Mouse (Mus musculus) erythroblast, embryonic 14.5 days (primary cell): ENCODE data around the gene Zdhhc7. TPM values are rescaled to one million over a fixed set of nuclear protein-coding genes. Genes with fewer than 3 reads are reported as not detected.

Experiments used
- H3K27me3 ChIP-seq: 2 replicates; pipeline ENCODE4 v1.6.1; 2012; ENCODE audit warnings: inconsistent platforms; ENCODE audit not compliant: control insufficient read depth
- H3K36me3 ChIP-seq: 2 replicates; pipeline ENCODE4 v1.6.1; 2012; ENCODE audit warnings: mild to moderate bottlenecking, inconsistent platforms; ENCODE audit not compliant: control insufficient read depth
- H3K4me1 ChIP-seq: 2 replicates; pipeline ENCODE4 v1.6.1; 2012; ENCODE audit warnings: inconsistent platforms; ENCODE audit not compliant: control insufficient read depth
- H3K4me3 ChIP-seq: replicated peaks from 2 replicates; pipeline ENCODE3; 2012; ENCODE audit warnings: moderate library complexity, mild to moderate bottlenecking, inconsistent platforms
- H3K9me3 ChIP-seq: 2 replicates; pipeline ENCODE4 v1.6.1; 2012; ENCODE audit warnings: low read length, inconsistent platforms, mixed read lengths; ENCODE audit not compliant: control insufficient read depth
- GATA1 ChIP-seq: IDR thresholded peaks from 2 replicates; pipeline ENCODE4 v1.6.1; 2012; ENCODE audit warnings: low read length, inconsistent platforms, mixed read lengths
- TAL1 ChIP-seq: IDR thresholded peaks from 3 replicates; pipeline ENCODE4 v1.6.1; 2012; ENCODE audit warnings: low read length, inconsistent platforms, mixed read lengths
- polyA plus RNA-seq: library from polyadenylated mRNA; stranded (reverse); fragments of >175 nt; gene quantifications from 2 replicates; pipeline ENCODE4 v1.2.3, GENCODE M21; 2012

The Zdhhc7 gene
- polyA plus RNA-seq, 1 experiment = 1.8 TPM

DNA sequence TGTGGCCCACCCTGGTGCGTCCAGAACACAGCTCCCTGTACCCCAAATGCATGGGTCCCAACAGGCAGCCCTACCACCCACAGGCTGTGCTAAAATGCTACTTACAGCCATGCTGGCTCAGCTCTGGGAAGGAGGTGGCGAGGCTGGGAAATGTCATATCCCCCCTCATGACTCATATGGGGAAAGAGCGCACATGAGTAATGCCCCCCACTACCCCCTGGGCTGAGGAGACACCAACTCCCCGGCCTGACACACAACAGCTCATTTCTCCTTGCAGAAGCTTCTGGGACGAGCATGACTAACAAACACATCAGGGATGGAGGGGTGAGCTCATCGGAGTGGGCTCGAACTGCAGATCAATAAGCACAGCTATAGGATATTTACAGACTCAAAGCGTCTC lies 35.7 kb downstream of the Zdhhc7 start:
- H3K27me3 ChIP-seq = no peaks in the 10 kb centered on the region; the same call in 1 of the 2 replicates
- peaks cover 2% of the 10 kb centered on the region; the same call in 1 of the 2 replicates for H3K9me3 ChIP-seq
- TF ChIP-seq TAL1 (no peak), GATA1 (no peak)
- no peak overlapping the region for H3K4me3 ChIP-seq
- H3K36me3 ChIP-seq = no peaks in the 10 kb centered on the region
- H3K4me1 ChIP-seq = no peaks in the 10 kb centered on the region

DNA sequence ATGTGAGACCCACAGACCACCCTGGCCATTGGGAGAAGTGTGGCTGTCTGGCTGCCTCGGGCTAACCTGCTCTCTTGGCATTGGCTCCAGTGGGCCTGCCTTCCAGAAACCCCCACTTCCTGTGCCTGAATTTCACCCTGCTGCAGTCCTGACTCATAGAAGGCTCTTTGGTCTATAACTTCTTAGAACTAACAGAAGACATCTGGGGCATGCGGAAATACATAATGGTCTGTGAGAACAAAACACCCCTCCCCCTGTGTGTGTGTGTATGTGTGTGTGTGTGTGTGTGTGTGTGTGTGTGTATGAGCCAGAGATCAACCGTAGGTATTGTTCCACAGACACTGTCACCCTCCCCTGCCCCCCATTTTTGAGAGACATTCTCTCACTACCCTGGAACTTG lies 38.0 kb downstream of the Zdhhc7 start:
- Histone ChIP-seq H3K4me3 (no peak overlapping the region), H3K9me3 (peaks cover 2% of the 10 kb centered on the region; the same call in 1 of the 2 replicates), H3K4me1 (no peaks in the 10 kb centered on the region), H3K36me3 (no peaks in the 10 kb centered on the region), H3K27me3 (no peaks in the 10 kb centered on the region)
- TF ChIP-seq TAL1 (no peak), GATA1 (no peak)

DNA sequence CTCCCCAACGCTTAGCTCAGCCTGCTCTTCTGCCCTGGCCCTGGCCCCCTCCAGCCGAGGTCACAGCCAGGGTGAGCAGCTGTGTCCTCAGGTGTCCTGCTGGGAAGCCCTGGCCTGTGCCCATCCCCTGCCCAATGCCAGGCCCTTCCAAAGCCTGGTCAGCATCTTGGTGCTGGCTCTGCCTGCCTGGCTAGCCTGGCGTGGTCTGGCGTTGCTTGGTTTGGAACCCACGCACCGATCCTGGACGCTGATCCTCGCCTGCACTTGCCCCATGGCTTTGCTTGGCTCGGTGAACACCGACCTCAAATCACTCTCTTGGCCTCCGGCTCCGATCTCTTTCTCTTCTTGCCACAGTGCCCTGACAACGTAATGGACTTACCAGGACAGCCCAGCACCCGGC lies 38.5 kb downstream of the Zdhhc7 start:
- H3K36me3 ChIP-seq = no peaks in the 10 kb centered on the region
- no peaks in the 10 kb centered on the region for H3K4me1 ChIP-seq
- no peaks in the 10 kb centered on the region for H3K27me3 ChIP-seq
- H3K9me3 ChIP-seq = peaks cover 2% of the 10 kb centered on the region; the same call in 1 of the 2 replicates
- TF ChIP-seq GATA1 = no peak
- TF ChIP-seq TAL1 = no peak
- no peak overlapping the region for H3K4me3 ChIP-seq

DNA sequence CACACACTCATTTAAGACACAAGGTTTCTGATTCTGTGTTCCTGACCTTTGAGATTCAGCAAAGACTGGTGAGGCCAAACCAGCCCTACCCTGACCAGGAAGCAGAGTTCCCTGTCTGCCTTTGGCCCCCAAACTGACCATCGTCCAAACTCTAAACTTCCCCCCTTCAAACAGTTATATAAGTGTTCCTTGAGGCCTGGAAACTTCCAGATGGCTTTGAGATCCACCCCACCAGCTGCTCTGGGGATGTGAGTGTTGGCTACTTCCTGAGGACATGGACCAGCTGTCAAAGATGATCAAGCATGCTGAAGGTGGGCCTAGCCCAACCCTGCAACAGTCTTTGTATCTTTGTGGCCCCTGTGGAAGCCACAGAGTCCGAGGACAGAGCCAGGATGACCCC lies 44.2 kb downstream of the Zdhhc7 start:
- Histone ChIP-seq H3K9me3 (peaks cover 13% of the 10 kb centered on the region), H3K4me3 (no peak overlapping the region), H3K27me3 (no peaks in the 10 kb centered on the region), H3K36me3 (no peaks in the 10 kb centered on the region), H3K4me1 (no peaks in the 10 kb centered on the region)
- TF ChIP-seq TAL1 (no peak), GATA1 (no peak)

DNA sequence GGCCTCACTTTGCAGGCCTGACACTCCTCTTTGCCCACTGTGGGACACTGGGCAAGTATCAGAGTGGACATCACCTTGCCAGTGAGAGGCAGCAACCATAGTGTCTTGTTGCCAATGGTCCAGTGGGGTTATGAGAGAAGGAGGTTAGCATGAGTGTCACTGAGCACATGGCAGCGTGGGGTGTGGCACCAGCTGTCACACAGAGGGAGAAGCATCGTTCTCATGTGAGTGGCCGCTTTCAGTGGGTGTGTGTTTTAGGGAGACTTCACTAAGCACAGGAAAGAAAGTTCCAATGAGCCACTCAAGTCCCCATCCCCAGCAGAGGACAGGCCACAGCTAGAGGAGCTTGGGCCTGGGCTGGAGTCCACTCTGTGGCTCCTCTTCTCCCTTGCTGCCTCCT lies 46.4 kb downstream of the Zdhhc7 start:
- TF ChIP-seq TAL1 (no peak), GATA1 (no peak)
- no peaks in the 10 kb centered on the region for H3K4me1 ChIP-seq
- no peak overlapping the region for H3K4me3 ChIP-seq
- no peaks in the 10 kb centered on the region for H3K36me3 ChIP-seq
- H3K27me3 ChIP-seq = peaks cover 11% of the 10 kb centered on the region
- H3K9me3 ChIP-seq = peaks cover 11% of the 10 kb centered on the region

DNA sequence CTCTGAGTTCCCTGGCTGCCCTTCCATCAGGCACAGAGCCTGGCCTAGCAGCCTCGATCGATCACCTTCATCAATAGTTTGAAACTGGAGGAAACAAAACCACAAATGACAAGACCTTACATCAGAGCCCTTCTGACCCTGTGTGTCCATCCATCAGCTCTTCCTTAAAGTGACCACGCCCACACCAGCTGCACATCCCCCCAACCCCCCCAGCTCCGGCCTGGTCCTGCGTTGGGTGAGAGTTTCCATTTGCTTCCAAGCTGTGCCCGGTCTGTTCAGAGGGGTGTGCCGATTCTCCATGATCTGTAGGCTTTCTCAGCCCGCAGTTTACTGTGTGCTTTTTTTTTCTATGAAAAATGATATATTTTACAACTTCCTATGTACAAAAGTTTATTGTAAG lies 49.0 kb downstream of the Zdhhc7 start:
- Histone ChIP-seq H3K27me3 (peaks cover 20% of the 10 kb centered on the region), H3K4me1 (no peaks in the 10 kb centered on the region), H3K36me3 (no peaks in the 10 kb centered on the region), H3K4me3 (no peak overlapping the region), H3K9me3 (peaks cover 10% of the 10 kb centered on the region)
- no peak for TF ChIP-seq TAL1
- TF ChIP-seq GATA1 = no peak

DNA sequence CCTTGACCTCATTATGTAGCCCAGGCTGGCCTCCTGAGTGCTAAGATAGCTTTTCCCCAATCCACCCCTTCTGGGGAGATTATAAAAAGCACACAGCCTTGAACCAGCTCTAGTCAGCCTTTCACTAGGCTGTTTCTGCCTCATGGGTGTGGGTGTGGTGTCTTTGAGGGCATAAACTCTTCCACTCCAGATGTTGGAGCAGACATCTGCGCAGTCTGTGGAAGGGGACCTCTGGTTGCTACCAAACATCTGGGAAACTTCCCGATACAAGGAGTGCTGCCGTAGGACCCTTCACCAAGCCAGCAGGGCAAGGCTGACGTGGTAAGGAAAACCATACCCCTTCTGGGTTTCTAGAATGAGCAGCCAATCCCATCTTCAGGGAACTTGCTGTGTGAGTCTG lies 49.4 kb downstream of the Zdhhc7 start:
- Histone ChIP-seq H3K9me3 (peaks cover 8% of the 10 kb centered on the region), H3K27me3 (peaks cover 20% of the 10 kb centered on the region), H3K36me3 (no peaks in the 10 kb centered on the region), H3K4me3 (no peak overlapping the region), H3K4me1 (no peaks in the 10 kb centered on the region)
- TF ChIP-seq TAL1 = no peak
- TF ChIP-seq GATA1 = no peak

DNA sequence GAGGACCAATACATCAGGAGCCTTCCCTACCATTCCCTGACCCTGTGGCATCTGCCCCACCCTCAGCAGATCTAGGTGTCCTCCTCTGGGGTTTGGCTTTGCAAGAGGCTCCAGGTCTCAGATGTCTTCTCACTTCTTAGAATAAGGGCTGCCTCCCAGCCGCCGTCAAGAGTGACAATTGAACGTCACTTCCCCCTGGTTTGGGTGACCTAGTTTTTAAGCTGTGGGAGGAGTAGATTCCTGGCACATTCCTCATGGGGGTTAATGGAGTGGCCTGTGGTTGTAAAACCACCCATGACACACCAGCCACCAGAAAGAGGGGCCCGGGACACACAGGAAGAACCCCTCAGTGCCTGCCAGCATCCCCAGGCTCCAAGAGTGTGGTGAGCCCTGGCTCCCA lies 50.3 kb downstream of the Zdhhc7 start:
- Histone ChIP-seq H3K4me3 (no peak overlapping the region), H3K27me3 (peaks cover 20% of the 10 kb centered on the region), H3K4me1 (no peaks in the 10 kb centered on the region), H3K9me3 (no peaks in the 10 kb centered on the region), H3K36me3 (no peaks in the 10 kb centered on the region)
- TF ChIP-seq TAL1 (no peak), GATA1 (no peak)

DNA sequence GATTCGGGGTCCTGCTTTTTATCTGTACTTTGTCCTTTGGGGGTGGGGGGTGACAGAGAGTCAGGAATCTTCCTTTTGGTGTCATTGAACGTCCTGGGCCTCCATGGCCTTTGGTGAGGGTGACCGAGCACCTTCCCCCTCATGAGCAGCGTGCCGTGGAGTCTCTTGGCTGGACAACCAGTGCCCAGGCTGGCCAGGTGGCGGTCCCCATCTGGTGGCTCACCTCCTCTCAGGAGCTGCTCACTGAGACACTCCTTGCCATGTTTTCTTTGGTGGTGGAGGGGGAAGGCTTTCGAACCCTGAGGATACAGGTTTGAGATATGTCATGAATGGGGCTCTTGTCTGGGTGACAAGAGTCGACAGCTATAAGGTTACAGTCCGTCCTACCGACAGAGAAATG lies 50.9 kb downstream of the Zdhhc7 start:
- Histone ChIP-seq H3K9me3 (no peaks in the 10 kb centered on the region), H3K4me1 (no peaks in the 10 kb centered on the region), H3K4me3 (no peak overlapping the region), H3K27me3 (peaks cover 20% of the 10 kb centered on the region), H3K36me3 (no peaks in the 10 kb centered on the region)
- no peak for TF ChIP-seq GATA1
- TF ChIP-seq TAL1 = no peak

DNA sequence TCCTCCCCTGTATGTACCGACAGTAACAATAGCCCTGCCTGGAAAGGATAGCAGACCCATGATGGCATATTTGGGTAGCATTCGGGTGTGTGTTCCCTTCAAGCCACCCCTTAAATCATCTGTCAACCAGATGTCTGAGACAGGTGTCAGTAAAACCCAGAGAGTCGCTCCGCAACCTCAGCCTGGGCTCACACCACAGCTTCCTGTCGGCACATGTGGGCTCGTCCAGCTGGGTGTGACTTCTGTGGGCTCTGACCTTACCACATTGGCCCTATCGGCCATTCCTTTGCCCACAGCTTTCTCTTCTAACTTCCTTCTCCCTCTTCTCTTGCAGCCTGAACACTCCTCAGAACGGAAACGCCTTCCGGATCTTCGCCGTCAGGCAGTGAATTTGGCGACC lies 51.3 kb downstream of the Zdhhc7 start:
- H3K9me3 ChIP-seq = no peaks in the 10 kb centered on the region
- H3K4me1 ChIP-seq = no peaks in the 10 kb centered on the region
- H3K27me3 ChIP-seq = peaks cover 20% of the 10 kb centered on the region
- H3K36me3 ChIP-seq = no peaks in the 10 kb centered on the region
- H3K4me3 ChIP-seq = no peak overlapping the region
- TF ChIP-seq TAL1 (no peak), GATA1 (no peak)
